Mouse (Mus musculus) liver, embryonic 12.5 days (tissue): Measurements from ENCODE around the gene Sorbs2. TPM values are rescaled to one million over a fixed set of nuclear protein-coding genes. Genes with fewer than 3 reads are reported as not detected.

ENCODE experiments used
- ATAC-seq: fragments of 200-750 bp; cut with Nextera tagmentation; 2 replicates; pipeline ENCODE4 v1.8.0; 2017; ENCODE audit warnings: moderate number of reproducible peaks, mild to moderate bottlenecking, moderate library complexity
- H3K27ac ChIP-seq: fragments of 300-500 bp; sonication (generic); 2 replicates; pipeline ENCODE4 v1.5.1; 2016; ENCODE audit warnings: mild to moderate bottlenecking
- H3K27me3 ChIP-seq: fragments of 300-500 bp; sonication (generic); replicated peaks from 2 replicates; pipeline ENCODE4 v1.6.1; 2016; ENCODE audit warnings: mild to moderate bottlenecking, moderate library complexity
- H3K36me3 ChIP-seq: fragments of 300-500 bp; sonication (generic); 2 replicates; pipeline ENCODE4 v1.6.1; 2016; ENCODE audit warnings: mild to moderate bottlenecking, moderate library complexity
- H3K4me1 ChIP-seq: fragments of 300-500 bp; sonication (generic); 2 replicates; pipeline ENCODE4 v1.6.1; 2016
- H3K4me2 ChIP-seq: fragments of 300-500 bp; sonication (generic); 2 replicates; pipeline ENCODE4 v1.6.1; 2016; ENCODE audit warnings: mild to moderate bottlenecking, moderate library complexity
- H3K4me3 ChIP-seq: fragments of 300-500 bp; sonication (generic); 2 replicates; pipeline ENCODE4 v1.5.1; 2016; ENCODE audit warnings: mild to moderate bottlenecking, moderate library complexity
- H3K9ac ChIP-seq: fragments of 300-500 bp; sonication (generic); 2 replicates; pipeline ENCODE4 v1.6.1; 2016; ENCODE audit warnings: mild to moderate bottlenecking, moderate library complexity
- H3K9me3 ChIP-seq: fragments of 300-500 bp; sonication (generic); replicated peaks from 2 replicates; pipeline ENCODE4 v1.6.1; 2016; ENCODE audit warnings: mild to moderate bottlenecking, moderate library complexity
- WGBS: fragments of 180-500 bp; shearing (Covaris S2); methylation state at CpG from one replicate; pipeline ENCODE4 v1.1.7; 2016; ENCODE audit not compliant: insufficient replicate concordance; 5-methylcytosine and 5-hydroxymethylcytosine counted together
- polyA plus RNA-seq: library from polyadenylated mRNA; unstranded; fragments of >200 nt; fragmentation: Nextera tagmentation; extraction: Ambion mirVana; gene quantifications from 2 replicates; pipeline ENCODE4 v1.2.1, GENCODE M21; 2016

Sorbs2 gene
- polyA plus RNA-seq, 1 experiment from 2014 or later = 3.6 TPM

- Histone ChIP-seq H3K27ac (no peak overlapping the region), H3K9ac (no peak overlapping the region), H3K9me3 (no peaks in the 10 kb centered on the region), H3K36me3 (no peaks in the 10 kb centered on the region), H3K4me3 (peak overlapping the region; percentile 47), H3K27me3 (peaks cover 4% of the 10 kb centered on the region; the same call in 1 of the 2 replicates), H3K4me1 (no peaks in the 10 kb centered on the region), H3K4me2 (peak overlapping the region; percentile 64)
- ATAC-seq = no peak
- WGBS = 51% methylated on average over 9 of the region's 9 CpGs
These were observed 121.0 kb downstream of the Sorbs2 start for GRCm38 (mm10) chr8:45628421-45629065.

DNA sequence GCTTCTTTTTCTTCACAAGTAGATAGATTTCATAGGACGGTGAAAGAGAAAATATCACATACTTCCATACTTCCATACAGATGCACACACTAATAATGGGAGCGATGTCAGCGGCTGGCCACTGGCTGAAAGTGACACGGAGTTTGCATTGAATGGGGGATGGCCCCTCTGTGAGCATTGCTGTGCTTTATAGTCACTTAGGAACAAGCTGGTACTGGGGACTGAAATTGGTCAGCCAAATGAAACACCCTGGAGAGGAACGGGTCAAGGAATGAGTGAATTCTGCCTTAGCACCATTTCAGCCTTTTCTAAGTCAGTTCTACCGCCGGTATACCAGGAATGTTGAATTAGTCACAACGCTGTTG, 121.5 kb downstream of the Sorbs2 start:
- H3K4me2 ChIP-seq = peak overlapping the region; percentile 24; the same call in 1 of the 2 replicates
- H3K9ac ChIP-seq = no peak overlapping the region
- no peak for ATAC-seq
- no peaks in the 10 kb centered on the region for H3K9me3 ChIP-seq
- no peaks in the 10 kb centered on the region for H3K36me3 ChIP-seq
- H3K4me3 ChIP-seq = no peak overlapping the region
- H3K27ac ChIP-seq = no peak overlapping the region
- peaks cover 4% of the 10 kb centered on the region; the same call in 1 of the 2 replicates for H3K27me3 ChIP-seq
- WGBS = 73% methylated on average over 8 of the region's 8 CpGs
- no peaks in the 10 kb centered on the region for H3K4me1 ChIP-seq

DNA sequence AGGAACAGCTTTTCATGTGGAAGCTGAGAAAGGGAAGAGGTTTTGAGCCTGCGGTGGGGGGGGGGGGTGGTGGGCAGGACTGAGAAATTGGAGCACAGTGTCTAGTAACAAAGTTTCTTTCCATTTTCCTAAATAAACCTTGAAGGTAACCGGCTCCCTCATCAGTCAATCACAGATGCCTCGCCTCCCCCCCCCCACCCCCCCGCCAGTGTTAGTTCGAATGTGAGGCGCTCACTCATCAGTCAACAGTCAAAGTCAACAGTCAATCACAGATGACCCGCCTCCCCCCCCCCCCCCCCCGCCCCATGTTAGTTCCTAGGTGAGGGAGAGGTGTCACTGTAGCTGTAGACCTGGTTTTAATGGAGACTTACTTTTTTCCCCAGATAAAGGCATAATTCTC, 123.4 kb downstream of the Sorbs2 start:
- no peak overlapping the region for H3K4me3 ChIP-seq
- H3K9ac ChIP-seq = no peak overlapping the region
- H3K36me3 ChIP-seq = no peaks in the 10 kb centered on the region
- no peaks in the 10 kb centered on the region for H3K4me1 ChIP-seq
- no peak for ATAC-seq
- WGBS = 70% methylated on average over 6 of the region's 8 CpGs
- H3K27me3 ChIP-seq = peaks cover 4% of the 10 kb centered on the region; the same call in 1 of the 2 replicates
- H3K9me3 ChIP-seq = no peaks in the 10 kb centered on the region
- no peak overlapping the region for H3K27ac ChIP-seq
- H3K4me2 ChIP-seq = no peak overlapping the region

GRCm38 (mm10) chr8:45635155-45635554, 127.6 kb downstream of the Sorbs2 start:
- H3K27me3 ChIP-seq = no peaks in the 10 kb centered on the region
- H3K9me3 ChIP-seq = no peaks in the 10 kb centered on the region
- H3K9ac ChIP-seq = no peak overlapping the region
- no peak for ATAC-seq
- H3K4me2 ChIP-seq = no peak overlapping the region
- no peaks in the 10 kb centered on the region for H3K4me1 ChIP-seq
- 67% methylated on average over 6 of the region's 6 CpGs for WGBS
- H3K36me3 ChIP-seq = no peaks in the 10 kb centered on the region
- H3K27ac ChIP-seq = no peak overlapping the region
- no peak overlapping the region for H3K4me3 ChIP-seq

- ATAC-seq = no peak
- H3K4me2 ChIP-seq = no peak overlapping the region
- no peak overlapping the region for H3K27ac ChIP-seq
- H3K4me1 ChIP-seq = no peaks in the 10 kb centered on the region
- no peaks in the 10 kb centered on the region for H3K36me3 ChIP-seq
- no peak overlapping the region for H3K9ac ChIP-seq
- WGBS = 68% methylated on average over 1 of the region's 1 CpGs
- no peaks in the 10 kb centered on the region for H3K9me3 ChIP-seq
- no peaks in the 10 kb centered on the region for H3K27me3 ChIP-seq
- H3K4me3 ChIP-seq = no peak overlapping the region
These were observed 130.2 kb downstream of the Sorbs2 start for GRCm38 (mm10) chr8:45637745-45638144.

GRCm38 (mm10) chr8:45639444-45639843, 131.9 kb downstream of the Sorbs2 start:
- H3K27ac ChIP-seq = no peak overlapping the region
- no peak overlapping the region for H3K4me2 ChIP-seq
- no peak overlapping the region for H3K4me3 ChIP-seq
- no peaks in the 10 kb centered on the region for H3K27me3 ChIP-seq
- H3K9me3 ChIP-seq = no peaks in the 10 kb centered on the region
- no peaks in the 10 kb centered on the region for H3K36me3 ChIP-seq
- H3K9ac ChIP-seq = no peak overlapping the region
- no peak for ATAC-seq
- no peaks in the 10 kb centered on the region for H3K4me1 ChIP-seq

DNA sequence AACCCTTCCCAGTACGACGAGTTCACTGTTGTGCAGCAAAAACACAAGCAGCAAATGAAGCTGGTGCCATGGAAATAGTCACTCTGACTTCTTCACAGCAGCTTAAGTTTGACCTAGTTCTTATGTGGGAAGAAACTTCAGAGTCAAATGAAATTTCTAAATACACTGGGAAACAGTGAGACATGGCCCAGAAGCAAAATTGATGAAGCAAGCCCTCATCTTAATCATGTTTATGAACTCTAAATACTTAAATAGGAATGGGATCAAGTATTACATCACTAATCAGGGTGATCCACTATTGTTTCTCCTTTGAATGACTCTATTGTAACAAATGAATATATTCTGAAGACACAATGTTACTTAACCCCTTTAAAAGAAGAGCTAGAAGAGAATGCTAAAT, 137.1 kb downstream of the Sorbs2 start:
- Histone ChIP-seq H3K27ac (no peak overlapping the region), H3K9me3 (no peaks in the 10 kb centered on the region), H3K4me1 (no peaks in the 10 kb centered on the region), H3K9ac (no peak overlapping the region), H3K4me2 (no peak overlapping the region), H3K27me3 (no peaks in the 10 kb centered on the region), H3K36me3 (no peaks in the 10 kb centered on the region), H3K4me3 (no peak overlapping the region)
- no peak for ATAC-seq
- 59% methylated on average over 2 of the region's 2 CpGs for WGBS

DNA sequence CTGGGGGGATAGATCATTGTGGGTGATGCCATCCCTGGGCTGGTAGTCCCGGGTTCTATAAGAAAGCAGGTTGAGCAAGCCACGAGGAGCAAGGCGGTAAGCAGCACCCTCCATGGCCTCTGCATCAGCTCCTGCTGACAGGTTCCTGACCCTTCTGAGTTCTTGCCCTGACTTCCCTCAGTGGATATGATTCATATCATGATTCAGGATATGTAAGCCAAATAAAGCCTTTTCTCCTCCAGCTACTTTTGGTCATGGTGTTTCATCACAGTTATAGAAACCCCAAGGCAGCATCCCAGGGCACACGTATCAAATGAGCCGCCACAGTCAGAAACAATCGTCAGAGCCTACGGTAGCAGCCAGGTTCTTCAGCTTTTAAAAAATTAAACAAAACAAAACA, 141.5 kb downstream of the Sorbs2 start:
- Histone ChIP-seq H3K4me2 (no peak overlapping the region), H3K27ac (no peak overlapping the region), H3K9me3 (no peaks in the 10 kb centered on the region), H3K4me1 (no peaks in the 10 kb centered on the region), H3K4me3 (no peak overlapping the region), H3K27me3 (no peaks in the 10 kb centered on the region), H3K9ac (no peak overlapping the region), H3K36me3 (no peaks in the 10 kb centered on the region)
- ATAC-seq = no peak
- WGBS = 76% methylated on average over 7 of the region's 7 CpGs

DNA sequence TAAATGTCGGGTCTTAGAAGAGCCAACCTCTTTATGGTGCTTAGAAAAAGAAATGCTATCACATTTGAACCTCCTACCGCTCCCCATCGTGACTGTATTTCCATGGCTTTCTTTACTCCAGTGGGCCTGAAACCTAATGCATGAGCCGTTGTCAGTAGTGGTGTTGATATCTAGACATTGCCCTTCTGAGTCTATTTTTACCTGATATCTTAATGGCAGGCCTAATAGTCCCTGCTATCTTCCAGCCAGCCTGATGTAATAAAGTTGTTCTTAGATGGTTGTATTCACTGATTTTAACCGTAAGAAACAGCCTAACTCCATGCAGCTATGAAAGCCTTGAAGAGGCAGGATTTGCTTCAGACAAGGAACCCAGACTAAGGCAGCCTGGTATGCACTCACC, 142.4 kb downstream of the Sorbs2 start:
- Histone ChIP-seq H3K27me3 (no peaks in the 10 kb centered on the region), H3K4me2 (no peak overlapping the region), H3K27ac (no peak overlapping the region), H3K4me3 (no peak overlapping the region), H3K4me1 (no peaks in the 10 kb centered on the region), H3K9ac (no peak overlapping the region), H3K36me3 (no peaks in the 10 kb centered on the region), H3K9me3 (no peaks in the 10 kb centered on the region)
- ATAC-seq = no peak
- 65% methylated on average over 5 of the region's 5 CpGs for WGBS

DNA sequence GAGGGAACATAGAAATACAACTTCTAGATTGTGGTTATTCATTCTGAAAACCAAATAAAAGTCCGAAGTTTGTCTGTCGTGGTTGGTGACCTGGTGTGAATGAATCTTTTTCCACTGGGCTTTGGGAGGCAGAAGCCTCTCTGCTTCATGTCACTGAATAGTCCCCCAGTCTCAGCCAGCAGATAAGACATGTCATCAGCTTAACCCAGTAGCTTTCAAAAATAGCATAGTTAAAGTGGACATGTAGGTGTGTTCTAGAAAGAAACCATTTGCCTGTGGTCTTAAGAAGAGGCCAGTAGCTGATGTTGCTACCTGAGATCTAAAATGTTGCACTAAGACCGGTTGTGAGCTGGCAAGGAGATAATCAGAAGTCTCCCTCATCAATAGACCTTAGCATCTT, 150.4 kb downstream of the Sorbs2 start:
- H3K36me3 ChIP-seq = no peaks in the 10 kb centered on the region
- no peaks in the 10 kb centered on the region for H3K9me3 ChIP-seq
- no peaks in the 10 kb centered on the region for H3K4me1 ChIP-seq
- H3K4me3 ChIP-seq = no peak overlapping the region
- no peak overlapping the region for H3K27ac ChIP-seq
- H3K9ac ChIP-seq = no peak overlapping the region
- ATAC-seq = no peak
- 54% methylated on average over 3 of the region's 3 CpGs for WGBS
- H3K27me3 ChIP-seq = no peaks in the 10 kb centered on the region
- H3K4me2 ChIP-seq = no peak overlapping the region

- H3K36me3 ChIP-seq = no peaks in the 10 kb centered on the region
- H3K27ac ChIP-seq = no peak overlapping the region
- no peaks in the 10 kb centered on the region for H3K9me3 ChIP-seq
- H3K4me1 ChIP-seq = no peaks in the 10 kb centered on the region
- no peak overlapping the region for H3K4me2 ChIP-seq
- WGBS = 52% methylated on average over 18 of the region's 18 CpGs
- no peak for ATAC-seq
- no peak overlapping the region for H3K4me3 ChIP-seq
- no peak overlapping the region for H3K9ac ChIP-seq
- no peaks in the 10 kb centered on the region for H3K27me3 ChIP-seq
These were observed 151.1 kb downstream of the Sorbs2 start for GRCm38 (mm10) chr8:45658458-45659325.

DNA sequence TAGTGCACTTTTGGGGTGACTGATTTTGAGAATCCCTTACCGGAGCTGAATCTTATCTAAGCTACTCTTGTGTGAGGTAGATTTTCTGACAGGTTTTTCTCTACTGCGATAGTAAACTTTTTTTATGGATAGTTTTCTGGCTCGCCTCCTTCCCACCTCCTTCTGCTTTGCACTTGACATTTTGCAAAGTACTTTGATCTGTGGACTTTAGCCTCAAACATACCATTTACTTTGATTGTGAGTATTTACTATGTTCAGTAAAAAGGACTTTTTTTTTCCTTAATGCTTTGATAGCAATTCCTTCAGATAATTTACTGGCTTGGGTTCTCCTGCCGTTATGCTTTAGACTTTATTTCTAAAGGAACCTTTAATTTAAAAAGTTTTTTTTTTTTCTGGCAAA, 151.9 kb downstream of the Sorbs2 start:
- no peak overlapping the region for H3K4me3 ChIP-seq
- ATAC-seq = no peak
- no peaks in the 10 kb centered on the region for H3K27me3 ChIP-seq
- H3K4me2 ChIP-seq = no peak overlapping the region
- H3K4me1 ChIP-seq = no peaks in the 10 kb centered on the region
- no peak overlapping the region for H3K27ac ChIP-seq
- no peak overlapping the region for H3K9ac ChIP-seq
- no peaks in the 10 kb centered on the region for H3K36me3 ChIP-seq
- WGBS = 74% methylated on average over 4 of the region's 4 CpGs
- H3K9me3 ChIP-seq = no peaks in the 10 kb centered on the region
